In the genomic region with DNA sequence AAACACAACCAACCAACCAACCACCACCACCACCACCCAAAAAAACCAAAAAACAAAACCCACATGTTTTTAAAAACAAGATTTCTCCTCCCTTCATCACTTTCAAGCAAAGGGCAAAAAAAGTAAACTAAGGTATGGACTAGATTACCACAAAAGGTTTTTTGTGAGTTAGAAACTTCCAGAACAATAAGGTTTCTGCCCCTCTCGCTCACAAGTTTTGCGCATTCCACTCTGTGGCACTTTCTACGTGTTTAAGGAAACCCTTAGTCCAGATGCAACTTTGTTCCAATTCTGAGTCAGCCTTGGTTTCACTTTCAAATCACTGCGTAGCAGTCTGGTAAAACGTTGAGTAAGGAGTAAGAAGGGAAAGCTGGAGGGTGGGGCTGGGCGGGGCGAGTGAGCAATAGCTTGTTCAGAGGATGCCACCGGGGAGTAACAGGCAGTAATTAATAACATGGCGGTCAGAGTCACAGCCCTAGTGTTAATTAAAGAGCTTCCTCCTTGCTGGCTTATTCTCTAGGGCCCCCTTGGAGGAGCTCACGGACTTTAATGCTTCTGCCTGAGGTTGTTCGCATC, we compare ENCODE assay signal across 9 mouse cellular contexts. TPM values are rescaled to one million over a fixed set of nuclear protein-coding genes. Genes with fewer than 3 reads are reported as not detected.
DNase-seq lines count a peak whose midpoint lies in the region; ATAC-seq and TF ChIP-seq lines count a peak whose summit lies in the region.
"Had no signal": no experiment of that assay in that cellular context is flagged by ENCODE, and none has a peak within 500 bp of the region (broad histone marks: within the 10 kb centered on the region; RNA-seq: fewer than 3 reads in every experiment).

No protein-coding gene starts in this region.

- no peak for TF ChIP-seq CTCF in left cerebral cortex, adult 2 months (IDR thresholded peaks at IDR 0.05)
- no peak for TF ChIP-seq CTCF in ES-Bruce4 (IDR thresholded peaks at IDR 0.05; ENCODE audit: low read depth, low read length)

- intact Hi-C loops in left cerebral cortex, adult 2 months (cut with DNase I) = no loop called here
- intact Hi-C loops in left cerebral cortex, postnatal 14 days (cut with DNase I) = no loop called here

- no peaks in the 10 kb centered on the region for H3K27me3 ChIP-seq in ES-Bruce4 (ENCODE audit: control insufficient read depth, insufficient read depth, low read length, poor library complexity, severe bottlenecking)
- no peaks in the 10 kb centered on the region for H3K27me3 ChIP-seq in forebrain, embryonic 12.5 days
- H3K27me3 ChIP-seq: midbrain, embryonic 12.5 days had no signal

- no peak overlapping the region for H3K4me2 ChIP-seq in forebrain, embryonic 12.5 days
- H3K4me2 ChIP-seq: midbrain, embryonic 12.5 days had no signal

- no peak for ATAC-seq in forebrain, embryonic 12.5 days (ENCODE audit: low FRiP score)

- no peak for DNase-seq in left cerebral cortex, adult 2 months (ENCODE audit: extremely low spot score in 1 of 2, low spot score in 2 of 2)
- no peak for DNase-seq in left cerebral cortex, postnatal 14 days (ENCODE audit: low spot score in 2 of 2)
- peak; percentile 79 for DNase-seq in fibroblast of lung, adult 2 months (ENCODE audit: low read depth)
- peak; percentile 43 for DNase-seq in kidney, postnatal 14 days
- peak; percentile 82 for DNase-seq in skeletal muscle tissue, adult 2 months (ENCODE audit: low read depth, low spot score)
- DNase-seq in cerebellum, postnatal 36 days = no peak

- TF ChIP-seq EP300 in ES-Bruce4 (IDR thresholded peaks at IDR 0.05; ENCODE audit: insufficient read depth, low read depth, low read length) = no peak

- H3K4me3 ChIP-seq in left cerebral cortex, adult 2 months = peak overlapping the region; percentile 33
- no peak overlapping the region for H3K4me3 ChIP-seq in ES-Bruce4 (ENCODE audit: low read depth, low read length)
- no peak overlapping the region for H3K4me3 ChIP-seq in forebrain, embryonic 12.5 days (replicated peaks)
- H3K4me3 ChIP-seq: midbrain, embryonic 12.5 days had no signal

- 70% methylated on average over 11 of the region's 11 CpGs for WGBS in forebrain, embryonic 12.5 days

- no peak overlapping the region for H3K27ac ChIP-seq in left cerebral cortex, adult 2 months
- peak overlapping the region; percentile 32 for H3K27ac ChIP-seq in ES-Bruce4 (ENCODE audit: insufficient read depth, low read length)
- no peak overlapping the region for H3K27ac ChIP-seq in forebrain, embryonic 12.5 days
- H3K27ac ChIP-seq: midbrain, embryonic 12.5 days had no signal

- no peak for TF ChIP-seq POLR2A in ES-Bruce4 (IDR thresholded peaks at IDR 0.05; ENCODE audit: insufficient read depth, low read length)

- H3K9ac ChIP-seq in ES-Bruce4 (ENCODE audit: low read depth, poor library complexity, severe bottlenecking) = no peak overlapping the region
- no peak overlapping the region for H3K9ac ChIP-seq in forebrain, embryonic 12.5 days
- H3K9ac ChIP-seq: midbrain, embryonic 12.5 days had no signal

- peaks cover 24% of the 10 kb centered on the region for H3K9me3 ChIP-seq in ES-Bruce4 (replicated peaks; ENCODE audit: control insufficient read depth, insufficient read depth, low read length, poor library complexity, severe bottlenecking)
- no peaks in the 10 kb centered on the region for H3K9me3 ChIP-seq in forebrain, embryonic 12.5 days
- H3K9me3 ChIP-seq: midbrain, embryonic 12.5 days had no signal

- no peaks in the 10 kb centered on the region for H3K36me3 ChIP-seq in ES-Bruce4 (ENCODE audit: control insufficient read depth, insufficient read depth, low read length, poor library complexity, severe bottlenecking)
- no peaks in the 10 kb centered on the region for H3K36me3 ChIP-seq in forebrain, embryonic 12.5 days (replicated peaks)
- H3K36me3 ChIP-seq: midbrain, embryonic 12.5 days had no signal

- peaks cover 4% of the 10 kb centered on the region for H3K4me1 ChIP-seq in ES-Bruce4 (ENCODE audit: control insufficient read depth, insufficient read depth, low read length)
- 0 out of 2 replicates have a peak, but pooled peaks cover 3% of the 10 kb centered on the region for H3K4me1 ChIP-seq in forebrain, embryonic 12.5 days

RNA-seq across cellular contexts. Expression of gene Smg1, which starts 34.0 kb away (rescaled TPM):
- 10 to 100 TPM; 82.4 to 85.4 TPM for total RNA-seq in left cerebral cortex, adult 2 months (2021)
- total RNA-seq in left cerebral cortex, postnatal 14 days (2021) = 10 to 100 TPM; 61.1 to 67.2 TPM
- polyA plus RNA-seq in ES-Bruce4 (2011; ENCODE audit: insufficient read depth, insufficient read length, low read depth, missing spikeins) = 87.1 and 90.8 TPM in 2 replicates
- 23.4 and 24.2 TPM in 2 replicates for polyA plus RNA-seq in forebrain, embryonic 12.5 days (2016; fragmentation: Nextera tagmentation; extraction: Ambion mirVana)

Comparison
In these comparisons a context has a peak if more than half of its experiments do, and no peak if none do; other contexts are left out.
1. DNase-seq: peak in fibroblast of lung, adult 2 months (single experiment), kidney, postnatal 14 days (single experiment) and skeletal muscle tissue, adult 2 months (single experiment); none in left cerebral cortex, adult 2 months (0 of 2), left cerebral cortex, postnatal 14 days (0 of 2) and cerebellum, postnatal 36 days (0 of 2).